Mouse (Mus musculus) embryonic facial prominence, embryonic 11.5 days (tissue): Measurements from ENCODE around the gene Tpbpa. TPM values are rescaled to one million over a fixed set of nuclear protein-coding genes. Genes with fewer than 3 reads are reported as not detected.
"Not testable (repeated sequence)": the region's sequence is repeated elsewhere in the genome, so short reads cannot be mapped to it uniquely, and the experiment has no call there.

ENCODE experiments used
- ATAC-seq: fragments of 200-750 bp; cut with Nextera tagmentation; replicated peaks from 2 replicates; pipeline ENCODE4 v1.8.0; 2017; ENCODE audit warnings: low read depth; ENCODE audit not compliant: insufficient number of reproducible peaks, low FRiP score, low TSS enrichment
- DNase-seq: peaks from one replicate; pipeline ENCODE4 v3.0.0-alpha.2; 2015; ENCODE audit warnings: low spot score
- H3K27ac ChIP-seq: fragments of 300-500 bp; sonication (generic); replicated peaks from 2 replicates; pipeline ENCODE4 v1.5.1; 2014; ENCODE audit warnings: mild to moderate bottlenecking, low read depth, low read length, control low read depth
- H3K27me3 ChIP-seq: fragments of 300-500 bp; sonication (generic); 2 replicates; pipeline ENCODE4 v1.6.1; 2014; ENCODE audit warnings: mild to moderate bottlenecking, low read length, moderate library complexity, mixed read lengths; ENCODE audit not compliant: control insufficient read depth, insufficient read depth
- H3K36me3 ChIP-seq: fragments of 300-500 bp; sonication (generic); replicated peaks from 2 replicates; pipeline ENCODE4 v1.6.1; 2014; ENCODE audit warnings: low read depth, mild to moderate bottlenecking, low read length, moderate library complexity, mixed read lengths; ENCODE audit not compliant: control insufficient read depth, insufficient read depth
- H3K4me1 ChIP-seq: fragments of 300-500 bp; sonication (generic); 2 replicates; pipeline ENCODE4 v1.6.1; 2014; ENCODE audit warnings: low read length, mixed read lengths; ENCODE audit not compliant: control insufficient read depth, insufficient read depth
- H3K4me2 ChIP-seq: fragments of 300-500 bp; sonication (generic); 2 replicates; pipeline ENCODE4 v1.6.1; 2014; ENCODE audit warnings: low read depth, mild to moderate bottlenecking, control low read depth, low read length, moderate library complexity
- H3K4me3 ChIP-seq: fragments of 300-500 bp; sonication (generic); 2 replicates; pipeline ENCODE4 v1.5.1; 2014; ENCODE audit warnings: low read depth, low read length, control low read depth
- H3K9ac ChIP-seq: fragments of 300-500 bp; sonication (generic); replicated peaks from 2 replicates; pipeline ENCODE4 v1.6.1; 2014; ENCODE audit warnings: mild to moderate bottlenecking, control low read depth, low read length
- H3K9me3 ChIP-seq: fragments of 300-500 bp; sonication (generic); replicated peaks from 2 replicates; pipeline ENCODE4 v1.6.1; 2016; ENCODE audit warnings: mild to moderate bottlenecking, low read length, inconsistent platforms, mixed read lengths; ENCODE audit not compliant: control insufficient read depth
- WGBS: fragments of 180-500 bp; shearing (Covaris S2); extraction: QIAGEN DNeasy Blood & Tissue Kit; methylation state at CpG from one replicate; pipeline ENCODE4 v1.1.7; 2014; 5-methylcytosine and 5-hydroxymethylcytosine counted together
- polyA plus RNA-seq: library from polyadenylated mRNA; unstranded; fragments of >200 nt; fragmentation: Nextera tagmentation; extraction: Ambion mirVana; gene quantifications from 2 replicates; pipeline ENCODE4 v1.2.1, GENCODE M21; 2014

Tpbpa gene
- polyA plus RNA-seq, 1 experiment from 2014 or later: not detected

GRCm38 (mm10) chr13:60897328-60897727 lies 44.5 kb downstream of the Tpbpa start, which contains the start of gene Ctla2b:
TSS of gene Ctla2b (minus strand) at chr13:60897447.
- Histone ChIP-seq H3K27me3 (no peaks in the 10 kb centered on the region), H3K4me3 (no peak within 1 kb of the TSS), H3K4me2 (no peak within 1 kb of the TSS), H3K36me3 (no peaks in the 10 kb centered on the region), H3K9me3 (no peaks in the 10 kb centered on the region), H3K27ac (no peak within 1 kb of the TSS), H3K9ac (no peak within 1 kb of the TSS), H3K4me1 (no peaks in the 10 kb centered on the region)
- 73% methylated on average over 3 of the region's 3 CpGs for WGBS
- peak; percentile 0 for DNase-seq
- no peak for ATAC-seq

GRCm38 (mm10) chr13:60896794-60897193 lies 45.0 kb downstream of the Tpbpa start, which contains the start of gene Gm49392:
TSS of gene Gm49392 (minus strand) at chr13:60896894.
- H3K9me3 ChIP-seq, H3K4me3 ChIP-seq, H3K4me1 ChIP-seq, H3K4me2 ChIP-seq, H3K9ac ChIP-seq, H3K27ac ChIP-seq, ATAC-seq, H3K36me3 ChIP-seq, DNase-seq, H3K27me3 ChIP-seq: not testable (repeated sequence)
- WGBS: 78% methylated on average over 8 of the region's 8 CpGs

DNA sequence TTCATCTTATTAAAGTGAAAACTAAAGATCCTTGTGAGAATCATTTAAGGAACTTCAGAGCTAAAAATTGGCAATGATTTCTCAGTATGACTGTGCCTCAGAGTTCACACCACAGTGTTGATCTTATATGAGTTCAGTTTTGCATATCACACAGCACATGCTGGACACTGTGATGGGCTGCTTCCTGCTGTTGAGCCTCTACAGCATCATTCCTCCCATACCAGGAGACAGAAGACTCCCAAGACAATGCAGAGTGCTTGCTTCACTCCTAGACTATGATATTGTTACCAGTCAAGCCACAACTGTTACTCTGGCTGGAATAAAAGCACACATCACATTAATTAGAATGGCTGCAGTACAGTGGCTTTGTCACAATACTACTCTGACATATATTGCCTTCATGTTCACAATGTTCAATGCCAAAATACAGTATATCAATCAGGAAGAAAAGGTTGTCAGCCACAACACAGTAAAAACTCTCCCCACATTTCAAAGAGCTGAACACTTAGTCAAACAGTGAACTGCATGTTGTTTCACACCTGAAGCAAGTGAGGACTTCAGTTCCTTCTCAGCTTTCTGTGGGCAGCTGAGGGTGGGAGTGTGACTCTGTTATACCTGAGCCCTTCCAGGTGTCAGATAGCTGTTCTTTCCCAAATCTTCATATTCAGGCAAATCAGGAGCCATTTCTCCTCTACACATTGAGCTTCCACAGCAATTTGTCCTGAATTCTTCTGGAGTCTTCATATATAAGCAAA lies 46.2 kb downstream of the Tpbpa start:
- no peaks in the 10 kb centered on the region for H3K4me1 ChIP-seq
- no peaks in the 10 kb centered on the region for H3K27me3 ChIP-seq
- DNase-seq (no peak), ATAC-seq (no peak)
- H3K36me3 ChIP-seq: no peaks in the 10 kb centered on the region
- H3K9ac ChIP-seq: no peak overlapping the region
- no peak overlapping the region for H3K4me3 ChIP-seq
- no peak overlapping the region for H3K27ac ChIP-seq
- H3K9me3 ChIP-seq: no peaks in the 10 kb centered on the region
- H3K4me2 ChIP-seq: no peak overlapping the region

GRCm38 (mm10) chr13:60892301-60892700 lies 49.5 kb downstream of the Tpbpa start:
- H3K4me2 ChIP-seq: no peak overlapping the region
- ATAC-seq: no peak
- H3K27me3 ChIP-seq: no peaks in the 10 kb centered on the region
- no peak overlapping the region for H3K27ac ChIP-seq
- DNase-seq: no peak
- no peak overlapping the region for H3K4me3 ChIP-seq
- no peaks in the 10 kb centered on the region for H3K4me1 ChIP-seq
- H3K9me3 ChIP-seq: no peaks in the 10 kb centered on the region
- 85% methylated on average over 1 of the region's 1 CpGs for WGBS
- no peak overlapping the region for H3K9ac ChIP-seq
- H3K36me3 ChIP-seq: no peaks in the 10 kb centered on the region

Other genes with a start within 250 kb of the Tpbpa start
- not detected in 2 replicates for gene BC051665, start 155.6 kb downstream of the Tpbpa start, polyA plus RNA-seq
- gene Ctsll3, start 139.1 kb downstream of the Tpbpa start, polyA plus RNA-seq: not detected in 2 replicates
- not detected in 2 replicates for gene 4930486L24Rik, start 77.5 kb downstream of the Tpbpa start, polyA plus RNA-seq
- gene Gm49392, start 45.1 kb downstream of the Tpbpa start, polyA plus RNA-seq: 0.17 and 0.26 TPM in 2 replicates
- gene Ctla2b, start 44.5 kb downstream of the Tpbpa start, polyA plus RNA-seq: 2.1 and 2.3 TPM in 2 replicates
- not detected in 2 replicates for gene Tpbpb, start 37.1 kb downstream of the Tpbpa start, polyA plus RNA-seq
- not detected in 2 replicates for gene Gm49393, start 6.4 kb downstream of the Tpbpa start, polyA plus RNA-seq
- 1.2 and 2.1 TPM in 2 replicates for gene Gm49391, start 5.4 kb downstream of the Tpbpa start, polyA plus RNA-seq
- 14.1 and 15.5 TPM in 2 replicates for gene Ctla2a, start 5.4 kb downstream of the Tpbpa start, polyA plus RNA-seq
- gene Ctsj, start 64.0 kb upstream of the Tpbpa start, polyA plus RNA-seq: not detected in 2 replicates
- gene Ctsq, start 98.6 kb upstream of the Tpbpa start, polyA plus RNA-seq: not detected in 2 replicates
- gene Ctsr, start 222.3 kb upstream of the Tpbpa start, polyA plus RNA-seq: not detected in 2 replicates